Mouse (Mus musculus): ENCODE data around the gene Ppp4r3b.

GRCm38 (mm10) chr11:29188981-29189380 lies 16.3 kb downstream of the Ppp4r3b start:
- TF ChIP-seq CTCF (IDR thresholded peaks at IDR 0.05; ENCODE audit: control insufficient read depth, insufficient read depth, insufficient replicate concordance, low read depth, low read length): no peak
- no peak for TF ChIP-seq POLR2A (IDR thresholded peaks at IDR 0.05; ENCODE audit: control insufficient read depth, low read depth, low read length)
